14 mouse cellular contexts compared by ENCODE assay signal in the genomic region with DNA sequence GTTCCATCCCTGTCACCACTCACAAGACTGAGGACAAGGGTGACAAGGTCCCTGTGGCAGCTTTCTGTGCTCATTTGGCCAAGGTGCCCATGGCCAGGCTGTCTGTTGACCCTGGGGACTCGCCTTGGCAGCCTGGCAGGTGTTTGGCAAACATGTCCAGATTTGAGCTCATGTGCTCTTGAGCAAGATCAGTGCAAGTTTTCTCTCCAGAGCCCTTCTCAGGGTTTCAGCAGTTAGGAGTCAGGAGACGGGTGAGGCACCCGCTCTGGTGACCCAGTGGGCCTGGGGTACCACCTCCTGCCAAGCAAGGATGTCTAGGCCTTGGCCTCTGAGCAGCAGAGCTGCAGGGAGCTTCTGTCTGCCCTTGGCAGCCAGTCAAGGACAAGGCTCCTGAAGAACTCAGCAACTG.
DNase-seq lines count a peak whose midpoint lies in the region; TF ChIP-seq lines count a peak whose summit lies in the region.
"Had no signal": no experiment of that assay in that cellular context is flagged by ENCODE, and none has a peak within 500 bp of the region (broad histone marks: within the 10 kb centered on the region; RNA-seq: fewer than 3 reads in every experiment).

No protein-coding gene starts in this region.

- TF ChIP-seq POLR2A in heart, adult 2 months (IDR thresholded peaks at IDR 0.05; ENCODE audit: insufficient read depth, low read depth, low read length) = no peak

- DNase-seq in heart, adult 2 months = peak; percentile 41 to 73
- no peak for DNase-seq in heart, postnatal 25 days (ENCODE audit: low spot score)
- DNase-seq in 3134 (ENCODE audit: extremely low read depth, insufficient read length, low spot score) = peak; percentile 50
- peak; percentile 38 for DNase-seq in MN1 (ENCODE audit: low spot score)
- peak; percentile 37 for DNase-seq in gastrocnemius, postnatal 25 days
- DNase-seq in layer of hippocampus, adult 2 months (ENCODE audit: low spot score in 2 of 2) = no peak
- DNase-seq in left cerebral cortex, adult 2 months (ENCODE audit: extremely low spot score in 1 of 2, low spot score in 2 of 2) = no peak
- DNase-seq: kidney, adult 9 months had no signal

- H3K27ac ChIP-seq in heart, adult 2 months = peak overlapping the region; percentile 47; the same call in 1 of the 2 replicates
- no peak overlapping the region for H3K27ac ChIP-seq in layer of hippocampus, adult 2 months
- H3K27ac ChIP-seq in left cerebral cortex, adult 2 months = no peak overlapping the region
- H3K27ac ChIP-seq: embryonic facial prominence, embryonic 15.5 days; forebrain, embryonic 13.5 days; hindbrain, embryonic 13.5 days; limb, embryonic 15.5 days; lung, embryonic 15.5 days had no signal

- H3K79me2 ChIP-seq in heart, adult 2 months (replicated peaks; ENCODE audit: control insufficient read depth, insufficient read depth, low read length) = no peaks in the 10 kb centered on the region

- TF ChIP-seq CTCF in heart, adult 2 months (IDR thresholded peaks at IDR 0.05) = no peak
- TF ChIP-seq CTCF in layer of hippocampus, adult 2 months (conservative IDR thresholded peaks at IDR 0.05) = no peak
- no peak for TF ChIP-seq CTCF in left cerebral cortex, adult 2 months (IDR thresholded peaks at IDR 0.05)

- H3K27me3 ChIP-seq in heart, adult 2 months (ENCODE audit: control insufficient read depth, insufficient read depth, low read length) = no peaks in the 10 kb centered on the region
- H3K27me3 ChIP-seq: embryonic facial prominence, embryonic 15.5 days; forebrain, embryonic 13.5 days; hindbrain, embryonic 13.5 days; limb, embryonic 15.5 days; lung, embryonic 15.5 days had no signal

- TF ChIP-seq EP300 in heart, adult 2 months (IDR thresholded peaks at IDR 0.05; ENCODE audit: insufficient read depth, low read depth, low read length) = peak; percentile 53; the same call in 1 of the 2 replicates

- peaks cover 4% of the 10 kb centered on the region; the same call in 1 of the 2 replicates for H3K4me1 ChIP-seq in heart, adult 2 months (ENCODE audit: control insufficient read depth, insufficient read depth, low read length)
- H3K4me1 ChIP-seq: embryonic facial prominence, embryonic 15.5 days; forebrain, embryonic 13.5 days; hindbrain, embryonic 13.5 days; lung, embryonic 15.5 days had no signal

- WGBS in heart, adult 2 months = 46% methylated on average over 3 of the region's 3 CpGs

- H3K4me3 ChIP-seq in heart, adult 2 months = no peak overlapping the region
- no peak overlapping the region for H3K4me3 ChIP-seq in layer of hippocampus, adult 2 months
- no peak overlapping the region for H3K4me3 ChIP-seq in left cerebral cortex, adult 2 months
- H3K4me3 ChIP-seq: embryonic facial prominence, embryonic 15.5 days; forebrain, embryonic 13.5 days; hindbrain, embryonic 13.5 days; limb, embryonic 15.5 days; lung, embryonic 15.5 days; myocyte had no signal

- intact Hi-C loops in heart, adult 2 months (cut with DNase I) = no loop called here
- intact Hi-C loops in heart, postnatal 25 days (cut with DNase I) = loop anchor here (5.0 kb wide), 1 partner anchor 52 kb away; no protein-coding TSS in a partner anchor
- intact Hi-C loops in left cerebral cortex, adult 2 months (cut with DNase I) = no loop called here

- H3K36me3 ChIP-seq in heart, adult 2 months (ENCODE audit: control insufficient read depth, insufficient read depth, low read length) = no peaks in the 10 kb centered on the region
- H3K36me3 ChIP-seq: embryonic facial prominence, embryonic 15.5 days; hindbrain, embryonic 13.5 days; limb, embryonic 15.5 days; lung, embryonic 15.5 days had no signal

- H3K9ac ChIP-seq in heart, adult 2 months (ENCODE audit: low read depth, low read length) = no peak overlapping the region
- H3K9ac ChIP-seq: embryonic facial prominence, embryonic 15.5 days; forebrain, embryonic 13.5 days; hindbrain, embryonic 13.5 days; limb, embryonic 15.5 days; lung, embryonic 15.5 days had no signal

Comparison
In these comparisons a context has a peak if more than half of its experiments do, and no peak if none do; other contexts are left out.
1. DNase-seq: peak in heart, adult 2 months (2 of 2), 3134 (single experiment), MN1 (single experiment) and gastrocnemius, postnatal 25 days (single experiment); none in heart, postnatal 25 days (single experiment), layer of hippocampus, adult 2 months (0 of 2) and left cerebral cortex, adult 2 months (0 of 2).